Mouse (Mus musculus): ENCODE results near the gene Abcd3.

DNA sequence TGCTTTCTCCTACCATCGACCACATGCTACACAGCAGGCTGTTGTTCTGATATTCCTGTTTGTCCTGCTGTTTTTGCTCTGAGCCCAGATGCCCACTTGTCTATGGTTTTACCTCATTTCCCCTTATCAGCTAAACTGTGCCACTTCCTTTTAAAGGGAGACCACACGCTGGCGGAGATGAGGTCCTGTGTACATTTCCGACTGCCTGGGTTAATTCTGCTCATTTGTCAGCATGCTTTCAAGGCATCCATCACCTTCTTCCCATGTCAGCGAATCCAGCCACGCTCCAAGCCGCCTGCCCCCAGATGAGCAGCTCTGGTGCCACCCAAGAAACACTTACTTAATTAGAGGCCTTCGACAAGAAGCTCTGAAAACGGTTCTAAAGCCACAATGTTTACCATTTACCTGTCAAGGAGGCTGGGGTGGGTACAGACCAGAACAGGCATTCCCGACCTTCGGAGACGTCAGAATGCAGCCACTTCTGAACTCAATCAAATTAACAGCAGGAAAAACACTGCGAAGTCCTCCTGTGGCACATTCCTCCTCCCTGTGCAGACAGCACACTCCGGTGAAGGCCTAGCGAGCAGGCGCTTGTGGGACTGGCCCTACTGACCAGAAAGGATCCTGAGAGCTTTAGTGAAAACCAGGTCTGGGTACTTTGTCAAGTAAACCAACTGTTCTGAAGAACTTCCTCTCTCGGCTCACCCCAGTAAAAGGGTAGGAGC is 75.5 kb downstream of the Abcd3 start:
- TF ChIP-seq POLR2A (IDR thresholded peaks at IDR 0.05; ENCODE audit: borderline replicate concordance, extremely low read depth, insufficient read depth, insufficient read length, poor library complexity, severe bottlenecking) (no peak), CTCF (IDR thresholded peaks at IDR 0.05; ENCODE audit: borderline replicate concordance, extremely low read depth, insufficient read depth, insufficient read length) (no peak)

Data from brain, embryonic 14.5 days (tissue).